ENCODE assay signal across 8 mouse cellular contexts in genomic region chr8:10898562-10899527, GRCm38 (mm10).
DNase-seq lines count a peak whose midpoint lies in the region; ATAC-seq lines count a peak whose summit lies in the region.

No protein-coding gene starts in this region.

- H3K27me3 ChIP-seq in embryonic facial prominence, embryonic 15.5 days: no peaks in the 10 kb centered on the region

- H3K4me3 ChIP-seq in embryonic facial prominence, embryonic 15.5 days (replicated peaks): no peak overlapping the region

- peaks cover 13% of the 10 kb centered on the region for H3K4me1 ChIP-seq in embryonic facial prominence, embryonic 15.5 days

- no peak overlapping the region for H3K9ac ChIP-seq in embryonic facial prominence, embryonic 15.5 days

- no peaks in the 10 kb centered on the region for H3K36me3 ChIP-seq in embryonic facial prominence, embryonic 15.5 days

- no peak for ATAC-seq in embryonic facial prominence, embryonic 15.5 days (ENCODE audit: insufficient number of reproducible peaks, low FRiP score, low TSS enrichment, low read depth)
- no peak for ATAC-seq in monocyte, adult 5-6 weeks (replicated peaks; ENCODE audit: insufficient number of reproducible peaks, low FRiP score, low TSS enrichment, poor library complexity, severe bottlenecking)

- peak overlapping the region; percentile 50; the same call in 1 of the 2 replicates for H3K4me2 ChIP-seq in embryonic facial prominence, embryonic 15.5 days (replicated peaks)

- peak; percentile 31 for DNase-seq in kidney, adult 9 months
- DNase-seq in kidney, postnatal 14 days: no peak
- DNase-seq in kidney, postnatal 10 days: peak; percentile 49
- DNase-seq in lung, postnatal 25 days (ENCODE audit: low spot score): peak; percentile 44
- DNase-seq in spleen, adult 12 weeks (ENCODE audit: low spot score): no peak
- no peak for DNase-seq in adrenal gland, adult 8-10 months

- H3K9me3 ChIP-seq in embryonic facial prominence, embryonic 15.5 days (replicated peaks): no peaks in the 10 kb centered on the region

- no peak overlapping the region for H3K27ac ChIP-seq in embryonic facial prominence, embryonic 15.5 days (replicated peaks)

- 38% methylated on average over 16 of the region's 16 CpGs for WGBS in embryonic facial prominence, embryonic 15.5 days

Comparison
In these comparisons a context has a peak if more than half of its experiments do, and no peak if none do; other contexts are left out.
1. DNase-seq: peak in kidney, adult 9 months (single experiment), kidney, postnatal 10 days (single experiment) and lung, postnatal 25 days (single experiment); none in kidney, postnatal 14 days (single experiment), spleen, adult 12 weeks (single experiment) and adrenal gland, adult 8-10 months (single experiment).